Mouse (Mus musculus) activated CD4-positive, CD25-positive, alpha-beta regulatory T cell, adult 4 months (primary cell): ENCODE data around the gene Cped1. TPM values are rescaled to one million over a fixed set of nuclear protein-coding genes. Genes with fewer than 3 reads are reported as not detected.
"Not testable (repeated sequence)": the region's sequence is repeated elsewhere in the genome, so short reads cannot be mapped to it uniquely, and the experiment has no call there.

Experiments used
- ATAC-seq: one replicate; pipeline ENCODE4 v1.8.0; 2017
- polyA plus RNA-seq, 2 experiments: library from polyadenylated mRNA; unstranded; fragments of 100-300 nt; shearing (Covaris generic); gene quantifications; one replicate each; pipeline ENCODE4 v1.2.1; 2017

Cped1 gene
- polyA plus RNA-seq, 2 experiments from 2014 or later: 0.29 TPM; not detected in 1

DNA sequence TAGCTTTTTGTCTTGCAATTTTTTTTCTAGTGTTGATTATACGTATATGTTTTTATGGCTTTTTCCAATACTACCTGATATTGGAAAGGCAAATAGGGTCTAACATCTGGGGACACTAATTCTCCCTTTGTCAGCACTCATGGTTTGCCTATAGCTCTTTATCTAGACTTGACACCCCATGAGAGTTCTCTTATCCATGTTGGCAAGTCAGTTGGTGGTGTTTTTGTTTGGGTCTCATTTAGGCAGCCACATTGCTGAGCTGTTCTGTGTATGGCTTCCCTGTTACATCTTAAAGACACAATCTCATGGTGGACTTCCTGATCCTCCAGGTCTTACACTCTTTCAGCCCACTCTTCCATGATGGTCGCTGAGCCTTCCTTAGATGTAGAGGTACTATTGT lies 42.1 kb downstream of the Cped1 start:
- ATAC-seq: no peak

DNA sequence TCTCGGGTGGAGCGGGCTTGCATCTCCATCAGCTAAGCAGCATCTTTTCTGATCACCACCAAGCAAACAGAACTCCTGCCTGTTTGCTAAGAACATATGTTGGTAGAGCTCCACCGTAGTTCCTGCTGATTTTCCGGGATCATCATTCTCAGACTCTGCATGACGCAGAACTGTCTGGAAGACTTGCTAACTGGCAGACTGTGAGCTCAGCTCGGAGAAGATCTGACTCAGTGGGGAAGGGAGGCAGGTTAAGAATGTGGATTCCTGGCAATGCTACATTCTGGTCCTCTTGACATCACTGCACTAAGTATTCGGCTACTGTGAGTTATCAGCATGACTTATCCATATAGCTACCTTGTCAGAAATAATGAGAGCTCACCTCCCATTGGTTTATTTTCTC lies 44.7 kb downstream of the Cped1 start:
- ATAC-seq: no peak

DNA sequence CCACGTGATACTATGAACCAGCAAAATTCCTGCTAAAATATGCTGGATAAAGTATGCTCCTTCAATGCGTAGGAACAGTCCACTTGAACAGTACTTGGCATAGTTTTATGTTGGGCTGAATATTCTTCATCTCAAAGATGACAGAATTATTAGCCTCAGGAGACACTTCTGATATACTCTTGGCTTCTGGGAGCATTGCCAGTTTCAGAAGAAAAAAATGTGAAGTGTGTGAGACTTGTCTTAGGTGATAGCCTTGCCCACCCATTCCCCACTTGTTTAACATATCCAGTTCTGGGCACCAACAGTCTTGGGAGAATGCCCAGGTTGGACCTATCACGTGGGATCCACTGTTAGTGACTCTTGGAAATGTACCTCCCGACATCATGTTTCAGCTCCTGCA lies 47.5 kb downstream of the Cped1 start:
- ATAC-seq: no peak

- ATAC-seq: no peak
Observed at GRCm38 (mm10) chr6:22035408-22035807, 49.7 kb downstream of the Cped1 start.

- ATAC-seq: no peak
Observed at GRCm38 (mm10) chr6:22035895-22036294, 50.2 kb downstream of the Cped1 start.

GRCm38 (mm10) chr6:22036396-22036795 lies 50.7 kb downstream of the Cped1 start:
- ATAC-seq: no peak

GRCm38 (mm10) chr6:22036911-22037310 lies 51.2 kb downstream of the Cped1 start:
- ATAC-seq: no peak

GRCm38 (mm10) chr6:22037441-22038050 lies 51.8 kb downstream of the Cped1 start:
- ATAC-seq: no peak

- not testable (repeated sequence) for ATAC-seq
Observed at GRCm38 (mm10) chr6:22039666-22040065, 54.0 kb downstream of the Cped1 start.

DNA sequence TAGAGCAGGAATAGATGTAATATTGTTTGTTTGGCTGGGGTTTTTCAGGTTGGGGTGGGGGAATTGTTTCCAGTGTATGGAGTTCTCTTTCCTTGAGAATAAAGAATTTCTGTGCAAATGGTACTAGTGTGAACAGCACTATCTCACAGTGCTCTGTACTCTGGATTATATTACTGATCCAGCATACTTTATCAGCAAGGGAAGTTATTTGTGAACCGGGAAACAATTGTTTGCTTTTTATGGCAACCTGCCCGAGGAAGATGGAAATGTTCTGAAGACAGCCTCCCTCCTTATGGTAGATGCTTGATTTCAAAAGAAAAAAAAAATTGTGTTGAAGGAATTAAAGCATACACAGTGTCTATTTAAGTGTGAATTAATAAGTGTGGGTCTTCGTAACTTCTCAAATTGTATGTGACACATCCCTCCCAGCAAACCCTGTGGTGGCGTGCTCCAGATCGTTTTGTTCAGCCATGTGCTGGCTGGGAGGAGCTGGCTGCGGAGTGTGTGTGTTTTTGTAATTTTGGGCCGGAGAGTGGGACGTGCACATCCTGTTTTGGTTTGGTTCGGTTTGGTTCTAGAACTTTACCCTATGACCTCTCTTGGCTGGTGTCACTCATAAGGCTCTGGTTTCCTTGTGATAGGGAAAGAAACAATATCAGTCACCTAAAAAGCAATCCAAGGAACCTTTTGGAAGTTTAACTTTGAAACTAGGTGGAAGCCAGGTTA lies 59.3 kb downstream of the Cped1 start:
- ATAC-seq: no peak

- no peak for ATAC-seq
Observed at GRCm38 (mm10) chr6:22047101-22047500, 61.4 kb downstream of the Cped1 start.

DNA sequence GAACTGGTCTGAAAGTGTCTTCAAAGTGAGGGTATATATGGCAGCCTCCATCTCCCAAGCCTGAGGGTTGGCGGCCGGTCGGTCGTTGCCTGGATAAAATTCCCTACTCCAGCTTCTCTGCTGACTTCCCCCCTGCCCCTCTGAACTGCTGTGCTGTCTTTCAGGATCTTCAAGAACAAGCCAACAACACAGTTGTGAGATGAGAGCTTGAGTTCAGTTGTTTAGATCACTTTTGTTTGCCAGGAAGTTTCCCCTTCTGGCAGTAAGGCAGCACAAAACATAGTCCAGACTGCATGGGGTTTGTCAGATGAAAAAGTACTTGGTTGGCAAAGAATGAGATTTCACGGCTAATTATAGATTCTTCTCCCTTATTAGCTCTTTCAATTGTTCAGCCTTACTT lies 63.4 kb downstream of the Cped1 start:
- no peak for ATAC-seq

DNA sequence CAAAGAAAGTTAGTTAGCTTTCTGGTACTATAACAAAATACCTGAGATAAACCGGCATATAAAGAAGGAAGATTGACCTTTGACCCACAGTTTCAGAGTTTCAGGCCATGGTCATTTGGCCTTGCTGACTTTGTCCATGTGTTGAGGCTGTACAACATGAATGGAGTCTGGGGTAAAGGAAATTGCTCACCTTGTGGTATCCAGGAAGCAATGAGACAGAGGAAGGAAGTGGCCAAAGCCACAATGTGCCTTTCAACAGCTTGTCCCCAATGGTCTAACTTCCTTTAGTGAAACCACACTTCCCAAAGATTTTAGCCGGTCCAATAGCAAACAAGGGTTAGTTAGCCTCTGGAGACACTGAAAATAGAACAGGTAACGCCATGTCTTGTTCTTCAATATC lies 65.8 kb downstream of the Cped1 start:
- no peak for ATAC-seq

DNA sequence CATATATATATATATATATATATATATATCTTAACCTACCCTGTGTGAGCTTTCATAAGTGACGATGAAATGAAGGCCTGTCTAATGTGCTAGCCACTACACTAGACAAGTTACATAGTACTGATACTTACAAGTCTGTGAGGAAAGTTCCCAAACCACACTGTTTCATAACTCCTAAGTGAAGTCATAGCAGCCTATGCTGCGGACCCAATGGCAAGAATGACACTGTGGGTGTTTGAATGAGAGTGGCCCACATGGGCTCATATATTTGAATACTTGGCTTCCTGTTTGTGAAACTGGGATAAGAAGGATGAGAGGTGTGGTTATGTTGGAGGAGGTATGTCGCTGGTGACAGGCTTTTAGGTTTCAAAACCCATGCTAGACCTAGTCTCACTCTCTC lies 67.3 kb downstream of the Cped1 start:
- no peak for ATAC-seq

GRCm38 (mm10) chr6:22064341-22064740 lies 78.6 kb downstream of the Cped1 start:
- ATAC-seq: no peak

DNA sequence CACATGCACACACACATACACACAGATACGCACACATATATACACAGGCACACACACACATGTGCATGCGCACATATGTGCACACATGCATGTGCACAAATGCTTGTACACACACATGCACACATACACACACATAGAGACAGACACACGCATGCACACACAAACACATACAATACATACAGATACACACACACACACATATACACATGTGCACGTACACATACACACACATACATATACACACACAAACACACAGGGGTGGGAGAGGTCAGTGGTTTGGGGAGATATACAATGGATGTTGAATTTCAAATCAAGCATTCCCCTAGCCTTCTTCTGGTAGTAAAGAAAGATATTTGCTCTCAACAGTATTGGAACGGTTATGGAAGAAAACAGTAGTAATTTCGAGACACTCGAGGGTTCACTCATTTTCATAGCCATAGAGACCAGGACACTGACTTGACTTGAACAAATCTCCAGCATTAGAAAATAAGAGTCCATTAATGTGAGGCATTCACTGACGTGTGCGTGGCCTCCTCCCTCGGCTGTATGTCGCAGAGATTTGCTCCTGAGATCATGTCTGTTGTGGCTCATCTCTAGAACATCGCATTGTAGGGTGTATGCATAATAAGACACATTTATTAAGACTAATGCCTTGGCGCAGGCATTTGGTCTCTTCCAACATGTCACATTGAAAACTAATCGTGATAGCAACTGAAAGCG lies 85.0 kb downstream of the Cped1 start:
- no peak for ATAC-seq

- ATAC-seq: no peak
Observed at GRCm38 (mm10) chr6:22071323-22071840, 85.7 kb downstream of the Cped1 start.

GRCm38 (mm10) chr6:22072737-22073136 lies 87.0 kb downstream of the Cped1 start:
- ATAC-seq: no peak

DNA sequence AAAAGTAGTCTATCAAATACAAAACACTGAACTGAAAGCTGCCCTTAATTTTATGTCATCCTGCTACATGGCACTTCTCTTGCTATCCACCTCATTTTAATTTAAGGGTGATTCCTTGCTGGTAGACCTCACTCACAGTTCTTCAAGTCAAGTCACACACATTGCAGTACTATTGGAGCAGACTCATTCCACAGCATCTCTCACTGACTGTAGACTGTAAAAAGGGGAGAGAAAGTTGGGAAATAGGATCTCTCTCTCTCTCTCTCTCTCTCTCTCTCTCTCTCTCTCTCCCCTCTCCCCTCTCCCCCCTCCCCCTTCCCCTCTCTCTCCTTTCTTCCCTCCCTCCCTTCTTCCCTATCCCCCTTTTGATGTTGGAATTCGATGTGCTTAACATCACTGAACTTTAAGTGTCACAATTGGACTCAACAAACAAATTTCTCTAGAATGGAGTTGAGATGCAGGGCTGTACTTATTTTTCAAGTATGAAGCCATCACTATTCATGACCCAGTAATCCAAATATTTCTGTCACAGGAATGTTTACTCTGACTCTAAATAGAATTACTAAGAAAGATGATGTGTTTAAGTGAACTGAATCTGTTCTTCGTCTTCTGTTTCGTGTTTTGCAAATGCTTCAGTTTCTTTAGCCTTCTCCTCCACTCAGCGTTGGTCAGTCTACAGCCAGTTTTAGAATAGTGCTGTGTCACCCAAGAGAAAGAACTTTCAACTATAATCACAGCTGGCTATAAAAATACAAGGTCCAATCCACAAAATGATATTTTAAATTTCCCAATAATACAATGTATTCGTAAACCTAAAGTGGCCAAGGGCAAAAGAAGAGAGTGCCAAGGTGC lies 88.7 kb downstream of the Cped1 start:
- no peak for ATAC-seq

GRCm38 (mm10) chr6:22078686-22079264 lies 93.1 kb downstream of the Cped1 start:
- no peak for ATAC-seq

DNA sequence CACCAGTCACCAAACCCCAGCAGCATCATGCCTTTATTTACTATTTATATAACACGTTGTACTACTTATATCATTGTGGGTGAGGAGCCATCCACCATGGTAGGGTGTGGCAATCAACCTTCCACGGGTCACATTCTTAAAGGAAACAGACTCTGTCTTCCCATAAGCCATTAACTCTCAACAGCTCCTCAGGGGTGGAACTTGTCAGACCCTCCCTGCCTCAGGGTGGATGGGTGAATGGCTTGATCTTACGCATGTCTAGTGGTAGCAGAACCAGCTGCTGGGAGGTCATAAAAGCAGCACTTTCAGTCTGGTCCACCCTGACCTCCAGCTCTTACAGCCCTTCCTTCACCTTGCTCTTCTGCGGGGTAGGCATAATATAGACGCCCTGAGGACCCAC lies 100.3 kb downstream of the Cped1 start:
- no peak for ATAC-seq

GRCm38 (mm10) chr6:22088346-22089064 lies 102.8 kb downstream of the Cped1 start:
- ATAC-seq: no peak
